Mouse (Mus musculus): ENCODE results near the gene Aifm1.

GRCm38 (mm10) chrX:48493763-48494162 is 19.6 kb downstream of the Aifm1 start:
- TF ChIP-seq CTCF (IDR thresholded peaks at IDR 0.05; ENCODE audit: low read depth), result no peak
- TF ChIP-seq EP300 (IDR thresholded peaks at IDR 0.05; ENCODE audit: low read depth), result no peak
